ENCODE assay signal across 9 mouse cellular contexts in the genomic region with DNA sequence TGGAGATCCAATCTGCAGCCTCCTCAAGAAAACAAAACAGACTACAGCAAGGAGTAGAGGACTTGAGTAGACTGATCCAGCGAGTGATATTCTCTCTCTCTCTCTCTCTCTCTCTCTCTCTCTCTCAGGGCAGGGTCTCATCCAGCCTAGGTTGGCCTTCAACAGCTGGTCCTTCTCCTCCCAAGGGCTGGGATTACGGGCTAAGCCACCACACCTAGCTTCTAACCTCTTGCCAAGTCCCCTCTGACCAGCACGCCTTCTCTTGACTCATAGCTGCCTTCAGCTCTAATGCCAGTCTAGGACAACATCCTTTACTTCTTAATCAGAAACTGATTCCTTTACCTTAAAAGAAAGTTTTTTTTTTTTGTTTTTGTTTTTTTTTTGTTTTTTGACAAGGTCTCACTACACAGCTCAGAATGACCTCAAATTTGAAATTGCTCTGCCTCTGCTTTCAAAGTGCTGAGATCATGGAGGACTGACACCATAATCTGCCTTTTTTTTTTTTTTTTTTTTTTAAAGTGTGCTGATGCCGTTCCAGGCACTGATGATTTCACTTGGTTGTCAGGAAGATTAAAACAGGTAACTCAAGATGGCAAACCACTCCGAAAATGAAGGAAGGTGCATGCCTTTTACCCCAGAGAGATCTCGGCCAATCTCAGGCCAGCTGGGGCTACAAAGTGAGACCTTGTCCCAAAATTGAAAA. TPM values are rescaled to one million over a fixed set of nuclear protein-coding genes. Genes with fewer than 3 reads are reported as not detected.
DNase-seq lines count a peak whose midpoint lies in the region; ATAC-seq and TF ChIP-seq lines count a peak whose summit lies in the region.
"Had no signal": no experiment of that assay in that cellular context is flagged by ENCODE, and none has a peak within 500 bp of the region (broad histone marks: within the 10 kb centered on the region; RNA-seq: fewer than 3 reads in every experiment).

No protein-coding gene starts in this region.

- WGBS in kidney, adult 2 months: 60% methylated on average over 6 of the region's 6 CpGs
- WGBS in limb, embryonic 15.5 days: 71% methylated on average over 6 of the region's 6 CpGs
- 85% methylated on average over 6 of the region's 6 CpGs for WGBS in midbrain, embryonic 13.5 days

- in situ Hi-C loops in ES-E14 (cut with MboI; ENCODE audit: low sequenced_read_pairs in 2 of 2, unreplicated experiment in 2 of 2): no loop called here

- no peak overlapping the region for H3K4me2 ChIP-seq in limb, embryonic 15.5 days
- no peak overlapping the region for H3K4me2 ChIP-seq in midbrain, embryonic 13.5 days (replicated peaks)

- no peak overlapping the region for H3K4me3 ChIP-seq in kidney, adult 2 months (ENCODE audit: insufficient read depth, low read depth, low read length)
- H3K4me3 ChIP-seq in ES-E14 (ENCODE audit: insufficient read depth in 1 of 2, low read depth in 1 of 2, low read length in 2 of 2, poor library complexity in 1 of 2, severe bottlenecking in 1 of 2): peak overlapping the region in 1 of 2 experiments; percentile 33; a peak in 1 of 4 replicates
- H3K4me3 ChIP-seq in limb, embryonic 15.5 days: no peak overlapping the region
- no peak overlapping the region for H3K4me3 ChIP-seq in midbrain, embryonic 13.5 days (replicated peaks)
- H3K4me3 ChIP-seq: left cerebral cortex, adult 2 months had no signal

- no peaks in the 10 kb centered on the region for H3K36me3 ChIP-seq in kidney, adult 2 months (ENCODE audit: control insufficient read depth, insufficient read depth, low read length)
- no peaks in the 10 kb centered on the region for H3K36me3 ChIP-seq in ES-E14 (ENCODE audit: control insufficient read depth, insufficient read depth, low read length, poor library complexity, severe bottlenecking)
- H3K36me3 ChIP-seq in limb, embryonic 15.5 days: no peaks in the 10 kb centered on the region
- peaks cover 6% of the 10 kb centered on the region for H3K36me3 ChIP-seq in midbrain, embryonic 13.5 days

- no peaks in the 10 kb centered on the region for H3K9me3 ChIP-seq in ES-E14 (ENCODE audit: control insufficient read depth, insufficient read depth, low read depth, low read length)
- H3K9me3 ChIP-seq in limb, embryonic 15.5 days: no peaks in the 10 kb centered on the region
- H3K9me3 ChIP-seq in midbrain, embryonic 13.5 days: no peaks in the 10 kb centered on the region

- no peak for ATAC-seq in limb, embryonic 15.5 days (ENCODE audit: insufficient number of reproducible peaks, low FRiP score, low TSS enrichment, low read depth)
- ATAC-seq in midbrain, embryonic 13.5 days: no peak

- no peak for TF ChIP-seq POLR2A in kidney, adult 2 months (IDR thresholded peaks at IDR 0.05; ENCODE audit: low read depth, low read length)

- H3K9ac ChIP-seq in ES-E14 (ENCODE audit: insufficient read depth, low read depth, low read length, poor library complexity, severe bottlenecking): peak overlapping the region; percentile 53; the same call in 1 of the 2 replicates
- no peak overlapping the region for H3K9ac ChIP-seq in limb, embryonic 15.5 days
- H3K9ac ChIP-seq in midbrain, embryonic 13.5 days (replicated peaks): no peak overlapping the region

- no peaks in the 10 kb centered on the region for H3K27me3 ChIP-seq in kidney, adult 2 months (replicated peaks; ENCODE audit: control insufficient read depth, insufficient read depth, low read length)
- no peaks in the 10 kb centered on the region for H3K27me3 ChIP-seq in limb, embryonic 15.5 days
- no peaks in the 10 kb centered on the region for H3K27me3 ChIP-seq in midbrain, embryonic 13.5 days

- peak overlapping the region; percentile 99; the same call in 1 of the 2 replicates for H3K27ac ChIP-seq in kidney, adult 2 months (ENCODE audit: insufficient read depth, low read depth, low read length)
- peak overlapping the region; percentile 92; the same call in 1 of the 2 replicates for H3K27ac ChIP-seq in ES-E14 (ENCODE audit: insufficient read depth, low read depth, low read length, poor library complexity, severe bottlenecking)
- H3K27ac ChIP-seq in limb, embryonic 15.5 days: peak overlapping the region; percentile 51; the same call in 1 of the 2 replicates
- no peak overlapping the region for H3K27ac ChIP-seq in midbrain, embryonic 13.5 days

- DNase-seq in kidney, adult 2 months: no peak
- no peak for DNase-seq in kidney, adult 11 months
- DNase-seq in 3T3-L1 (ENCODE audit: low read depth, low spot score) (peak; percentile 83), ES-E14 (ENCODE audit: low read depth, low spot score) (no peak), MN1 (ENCODE audit: low spot score) (no peak)
- no peak for DNase-seq in layer of hippocampus, adult 9-10 months (ENCODE audit: low spot score)

- TF ChIP-seq CTCF in kidney, adult 2 months (conservative IDR thresholded peaks at IDR 0.05; ENCODE audit: insufficient read depth, insufficient read length, low read depth, low read length): no peak

- H3K4me1 ChIP-seq in kidney, adult 2 months (ENCODE audit: control insufficient read depth, insufficient read depth, low read length): peaks cover 42% of the 10 kb centered on the region
- peaks cover 30 to 55% of the 10 kb centered on the region in 2 experiments for H3K4me1 ChIP-seq in ES-E14 (ENCODE audit: control insufficient read depth in 2 of 2, insufficient read depth in 2 of 2, low read length in 2 of 2, poor library complexity in 1 of 2)
- peaks cover 18% of the 10 kb centered on the region for H3K4me1 ChIP-seq in limb, embryonic 15.5 days
- H3K4me1 ChIP-seq in midbrain, embryonic 13.5 days (replicated peaks): 0 out of 2 replicates have a peak, but pooled peaks cover 3% of the 10 kb centered on the region

TF ChIP-seq in ES-E14, 5 proteins besides CTCF, POLR2A, EP300 and RAD21:
- TF ChIP-seq ZNF384 (IDR thresholded peaks at IDR 0.05; ENCODE audit: low read depth, low read length) (0 out of 2 replicates have a peak, but pooled peaks have one; percentile 59), CHD2 (IDR thresholded peaks at IDR 0.05; ENCODE audit: low read depth, low read length) (no peak)

RNA-seq across cellular contexts. Expression of a gene that starts 33.5 kb away (rescaled TPM):
- 2.6 and 2.8 TPM in 2 replicates for polyA plus RNA-seq in kidney, adult 2 months (2012; rRNA removed)
- total RNA-seq in ES-E14 (2012; rRNA removed): 3.0 and 6.5 TPM in 2 replicates
- polyA plus RNA-seq in limb, embryonic 15.5 days (2015; fragmentation: Nextera tagmentation; extraction: Ambion mirVana): 11.1 and 11.3 TPM in 2 replicates
- 6.2 and 7.9 TPM in 2 replicates for polyA plus RNA-seq in midbrain, embryonic 13.5 days (2015; fragmentation: Nextera tagmentation; extraction: Ambion mirVana)

RNA-seq across cellular contexts. Expression of a gene that starts 33.7 kb away (rescaled TPM):
- polyA plus RNA-seq in kidney, adult 2 months (2012; rRNA removed): 6.0 and 7.3 TPM in 2 replicates
- 41.4 and 43.1 TPM in 2 replicates for total RNA-seq in ES-E14 (2012; rRNA removed)
- polyA plus RNA-seq in limb, embryonic 15.5 days (2015; fragmentation: Nextera tagmentation; extraction: Ambion mirVana): 73.2 and 74.5 TPM in 2 replicates
- 56.9 and 63.2 TPM in 2 replicates for polyA plus RNA-seq in midbrain, embryonic 13.5 days (2015; fragmentation: Nextera tagmentation; extraction: Ambion mirVana)
